Mouse (Mus musculus) bone marrow macrophage, adult 2 months (primary cell): ENCODE measurements around the gene Homer2.

Experiments
- CTCF ChIP-seq: IDR thresholded peaks from 2 replicates; pipeline ENCODE4 v1.5.1; 2012; ENCODE audit warnings: low read depth, mild to moderate bottlenecking, low read length, moderate library complexity
- POLR2A ChIP-seq: IDR thresholded peaks from 2 replicates; pipeline ENCODE4 v1.6.1; 2012; ENCODE audit warnings: mild to moderate bottlenecking, low read depth, low read length, borderline replicate concordance

GRCm38 (mm10) chr7:81573821-81574220 lies 133.5 kb downstream of the Homer2 start:
- TF ChIP-seq CTCF: no peak
- TF ChIP-seq POLR2A: no peak
